Mouse (Mus musculus): ENCODE results near the gene Tpmt. TPM values are rescaled to one million over a fixed set of nuclear protein-coding genes. Genes with fewer than 3 reads are reported as not detected.

Tpmt gene
- polyA plus RNA-seq, 2 experiments: 6.1 to 12.0 TPM

DNA sequence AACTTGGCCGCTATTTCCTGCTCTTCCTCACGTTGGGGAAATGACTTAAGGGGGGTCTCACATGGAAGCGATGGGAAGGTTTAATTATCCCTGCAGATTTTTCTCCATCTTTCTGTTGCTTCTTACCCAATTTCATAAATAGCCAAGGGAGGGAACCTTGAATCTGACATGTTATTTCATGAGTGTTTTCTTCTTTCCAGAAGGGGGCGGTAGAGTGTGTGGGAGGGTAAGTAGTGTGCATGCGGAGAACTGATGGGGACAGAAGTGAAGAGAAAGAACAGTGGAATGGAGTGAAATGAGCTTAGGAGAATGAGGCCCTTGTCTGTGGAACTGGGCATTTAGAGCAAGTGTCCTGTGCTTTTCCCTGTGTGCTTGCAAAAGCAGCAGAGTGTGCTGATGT lies 34.3 kb upstream of the Tpmt start:
- DNase-seq (ENCODE audit: low read depth in 3 of 3, low spot score in 3 of 3) (no peak), ATAC-seq (ENCODE audit: insufficient read depth) (no peak)
- 60% methylated on average over 5 of the region's 5 CpGs for WGBS (ENCODE audit: insufficient replicate concordance)
- Histone ChIP-seq H3K9me3 (ENCODE audit: control insufficient read depth, low read length) (no peaks in the 10 kb centered on the region), H3K27me3 (ENCODE audit: control insufficient read depth, insufficient read depth, low read length) (no peaks in the 10 kb centered on the region), H3K27ac (no peak overlapping the region), H3K4me3 (ENCODE audit: insufficient read depth in 1 of 2, low read depth in 2 of 2, low read length in 2 of 2) (no peak overlapping the region), H3K4me1 (replicated peaks; ENCODE audit: control insufficient read depth in 2 of 2, insufficient read depth in 2 of 2, low read length in 1 of 2) (peaks cover 0 to 10% of the 10 kb centered on the region in 2 experiments; a peak in 2 of 4 replicates), H3K4me2 (ENCODE audit: low read depth) (no peak overlapping the region), H3K36me3 (replicated peaks; ENCODE audit: control insufficient read depth, insufficient read depth, low read depth) (peaks cover 6% of the 10 kb centered on the region), H3K9ac (replicated peaks) (no peak overlapping the region)
- TF ChIP-seq CTCF (IDR thresholded peaks at IDR 0.05; ENCODE audit: low read depth): peak; percentile 59
- no peak for TF ChIP-seq EP300 (IDR thresholded peaks at IDR 0.05; ENCODE audit: low read depth)

DNA sequence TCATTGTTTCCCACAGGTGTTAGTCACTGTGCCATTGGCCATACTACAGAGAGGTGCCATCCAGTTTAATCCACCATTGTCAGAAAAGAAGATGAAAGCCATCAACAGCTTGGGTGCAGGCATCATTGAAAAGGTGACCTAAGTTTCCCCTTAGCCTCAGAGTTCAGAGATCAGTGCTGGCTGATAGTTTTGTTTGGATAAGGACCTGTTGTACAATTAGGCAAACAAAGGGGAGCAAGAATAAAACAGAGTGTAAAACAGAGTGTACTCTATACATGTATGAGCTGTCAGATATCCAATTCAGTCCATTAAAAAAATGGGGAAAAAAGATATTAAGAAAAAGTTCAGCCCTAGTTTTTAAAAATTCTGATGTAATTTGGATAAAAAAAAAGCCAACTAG lies 32.8 kb upstream of the Tpmt start:
- H3K36me3 ChIP-seq (replicated peaks; ENCODE audit: control insufficient read depth, insufficient read depth, low read depth): no peaks in the 10 kb centered on the region; the same call in 1 of the 2 replicates
- no peak overlapping the region for H3K9ac ChIP-seq (replicated peaks)
- peak in 1 of 3 experiments; percentile 13 for DNase-seq (ENCODE audit: low read depth in 3 of 3, low spot score in 3 of 3)
- no peak for ATAC-seq (ENCODE audit: insufficient read depth)
- no peak overlapping the region for H3K27ac ChIP-seq
- no peak overlapping the region for H3K4me2 ChIP-seq (ENCODE audit: low read depth)
- H3K9me3 ChIP-seq (ENCODE audit: control insufficient read depth, low read length): no peaks in the 10 kb centered on the region
- no peak for TF ChIP-seq EP300 (IDR thresholded peaks at IDR 0.05; ENCODE audit: low read depth)
- TF ChIP-seq CTCF (IDR thresholded peaks at IDR 0.05; ENCODE audit: low read depth): no peak
- peaks cover 0 to 10% of the 10 kb centered on the region in 2 experiments; a peak in 2 of 4 replicates for H3K4me1 ChIP-seq (replicated peaks; ENCODE audit: control insufficient read depth in 2 of 2, insufficient read depth in 2 of 2, low read length in 1 of 2)
- no peaks in the 10 kb centered on the region for H3K27me3 ChIP-seq (ENCODE audit: control insufficient read depth, insufficient read depth, low read length)
- no peak overlapping the region for H3K4me3 ChIP-seq (ENCODE audit: insufficient read depth in 1 of 2, low read depth in 2 of 2, low read length in 2 of 2)

DNA sequence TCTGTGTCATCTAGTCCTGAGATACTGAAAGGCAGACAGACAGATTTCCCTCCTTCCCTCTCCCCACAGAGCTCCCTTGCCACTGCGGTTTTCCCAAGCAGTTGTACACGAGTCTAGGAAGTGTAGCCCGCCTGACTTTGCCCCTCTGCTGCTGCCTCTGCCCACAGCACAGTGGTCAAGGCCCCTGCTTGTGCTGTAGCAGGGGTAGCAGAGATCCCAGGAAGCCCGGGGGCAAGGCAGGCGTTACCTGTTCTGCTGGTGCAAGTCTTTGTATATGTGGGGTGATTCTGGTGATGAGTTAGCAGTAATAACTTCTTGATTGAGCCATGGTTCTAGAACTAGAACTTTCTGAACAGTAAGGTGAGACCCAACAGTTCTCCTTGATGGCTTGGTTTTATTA lies 31.6 kb upstream of the Tpmt start:
- no peaks in the 10 kb centered on the region for H3K9me3 ChIP-seq (ENCODE audit: control insufficient read depth, low read length)
- no peak overlapping the region for H3K9ac ChIP-seq (replicated peaks)
- no peak for ATAC-seq (ENCODE audit: insufficient read depth)
- no peak for DNase-seq (ENCODE audit: low read depth in 3 of 3, low spot score in 3 of 3)
- no peak overlapping the region for H3K4me3 ChIP-seq (ENCODE audit: insufficient read depth in 1 of 2, low read depth in 2 of 2, low read length in 2 of 2)
- H3K4me2 ChIP-seq (ENCODE audit: low read depth): no peak overlapping the region
- H3K4me1 ChIP-seq (replicated peaks; ENCODE audit: control insufficient read depth in 2 of 2, insufficient read depth in 2 of 2, low read length in 1 of 2): peaks cover 0 to 10% of the 10 kb centered on the region in 2 experiments; a peak in 2 of 4 replicates
- H3K36me3 ChIP-seq (replicated peaks; ENCODE audit: control insufficient read depth, insufficient read depth, low read depth): no peaks in the 10 kb centered on the region; the same call in 1 of the 2 replicates
- TF ChIP-seq EP300 (IDR thresholded peaks at IDR 0.05; ENCODE audit: low read depth) (no peak), CTCF (IDR thresholded peaks at IDR 0.05; ENCODE audit: low read depth) (no peak)
- 68% methylated on average over 5 of the region's 5 CpGs for WGBS (ENCODE audit: insufficient replicate concordance)
- H3K27ac ChIP-seq: no peak overlapping the region
- H3K27me3 ChIP-seq (ENCODE audit: control insufficient read depth, insufficient read depth, low read length): no peaks in the 10 kb centered on the region

DNA sequence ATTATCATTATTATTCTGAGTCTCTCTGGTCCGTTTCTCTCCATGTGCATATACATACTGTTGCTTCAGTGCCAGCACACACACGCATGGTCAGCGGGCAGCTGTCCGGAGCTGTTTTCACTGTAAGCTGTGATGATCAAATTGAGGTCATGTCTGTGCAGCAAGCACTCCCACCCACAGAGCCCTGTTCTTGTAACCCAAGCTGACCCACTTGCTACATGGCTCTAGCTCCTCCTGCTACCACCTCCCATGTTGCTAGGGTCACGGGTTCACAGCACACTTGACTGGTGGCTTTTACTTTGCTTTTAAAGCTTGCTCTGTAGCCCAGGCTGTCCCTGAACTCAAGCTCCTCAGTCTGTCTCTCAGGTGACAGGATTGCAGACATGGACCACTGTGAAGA lies 27.9 kb upstream of the Tpmt start:
- Histone ChIP-seq H3K9me3 (ENCODE audit: control insufficient read depth, low read length) (no peaks in the 10 kb centered on the region), H3K4me1 (replicated peaks; ENCODE audit: control insufficient read depth in 2 of 2, insufficient read depth in 2 of 2, low read length in 1 of 2) (peaks cover 0 to 4% of the 10 kb centered on the region in 2 experiments; a peak in 1 of 4 replicates), H3K27ac (no peak overlapping the region), H3K9ac (replicated peaks) (no peak overlapping the region), H3K27me3 (ENCODE audit: control insufficient read depth, insufficient read depth, low read length) (no peaks in the 10 kb centered on the region), H3K36me3 (replicated peaks; ENCODE audit: control insufficient read depth, insufficient read depth, low read depth) (no peaks in the 10 kb centered on the region), H3K4me3 (ENCODE audit: insufficient read depth in 1 of 2, low read depth in 2 of 2, low read length in 2 of 2) (no peak overlapping the region), H3K4me2 (ENCODE audit: low read depth) (no peak overlapping the region)
- TF ChIP-seq CTCF (IDR thresholded peaks at IDR 0.05; ENCODE audit: low read depth): no peak
- no peak for TF ChIP-seq EP300 (IDR thresholded peaks at IDR 0.05; ENCODE audit: low read depth)
- DNase-seq (ENCODE audit: low read depth in 3 of 3, low spot score in 3 of 3): no peak
- 78% methylated on average over 5 of the region's 5 CpGs for WGBS (ENCODE audit: insufficient replicate concordance)
- ATAC-seq (ENCODE audit: insufficient read depth): no peak

DNA sequence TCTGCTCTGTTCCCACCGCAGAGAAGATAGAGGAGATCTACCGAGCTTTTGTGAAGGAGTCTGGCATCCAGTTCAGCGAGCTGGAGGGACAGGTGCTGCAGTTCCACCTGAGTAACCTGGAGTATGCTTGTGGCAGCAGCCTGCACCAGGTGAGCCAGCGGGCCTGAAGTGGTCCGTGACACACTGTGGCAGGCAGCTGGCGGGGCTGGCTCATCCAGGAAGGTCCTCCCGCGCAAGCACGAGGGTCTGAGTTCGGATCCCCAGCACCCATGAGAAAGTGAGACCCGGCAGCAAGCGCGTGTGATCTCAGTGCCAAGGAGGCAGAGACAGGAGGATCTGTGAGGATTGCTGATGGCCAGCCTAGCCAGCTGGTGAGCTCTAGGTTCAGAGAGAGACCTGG lies 27.3 kb upstream of the Tpmt start:
- DNase-seq (ENCODE audit: low read depth in 3 of 3, low spot score in 3 of 3) (no peak), ATAC-seq (ENCODE audit: insufficient read depth) (no peak)
- H3K27me3 ChIP-seq (ENCODE audit: control insufficient read depth, insufficient read depth, low read length): no peaks in the 10 kb centered on the region
- H3K4me3 ChIP-seq (ENCODE audit: insufficient read depth in 1 of 2, low read depth in 2 of 2, low read length in 2 of 2): no peak overlapping the region
- H3K27ac ChIP-seq: no peak overlapping the region
- no peak for TF ChIP-seq CTCF (IDR thresholded peaks at IDR 0.05; ENCODE audit: low read depth)
- no peak for TF ChIP-seq EP300 (IDR thresholded peaks at IDR 0.05; ENCODE audit: low read depth)
- no peak overlapping the region for H3K4me2 ChIP-seq (ENCODE audit: low read depth)
- WGBS (ENCODE audit: insufficient replicate concordance): 82% methylated on average over 13 of the region's 13 CpGs
- H3K9me3 ChIP-seq (ENCODE audit: control insufficient read depth, low read length): no peaks in the 10 kb centered on the region
- H3K36me3 ChIP-seq (replicated peaks; ENCODE audit: control insufficient read depth, insufficient read depth, low read depth): no peaks in the 10 kb centered on the region
- H3K4me1 ChIP-seq (replicated peaks; ENCODE audit: control insufficient read depth in 2 of 2, insufficient read depth in 2 of 2, low read length in 1 of 2): peaks cover 0 to under 1% of the 10 kb centered on the region in 2 experiments; a peak in 1 of 4 replicates
- no peak overlapping the region for H3K9ac ChIP-seq (replicated peaks)

All from liver, embryonic 14.5 days (tissue).